Mouse (Mus musculus) kidney, postnatal 25 days (tissue): ENCODE results near the gene Gtf2ird1.
A peak's percentile ranks its signal among the peaks of the same experiment; 100 is the strongest.
"Not testable (repeated sequence)": the region's sequence is repeated elsewhere in the genome, so short reads cannot be mapped to it uniquely, and the experiment has no call there.

ENCODE experiments used
- DNase-seq, 2 experiments: peaks; one replicate each; pipeline ENCODE4 v3.0.0; 2021; ENCODE audit warnings: mixed read lengths in 2 of 2

The Gtf2ird1 gene

GRCm38 (mm10) chr5:134401841-134402240 is 54.7 kb downstream of the Gtf2ird1 start:
- no peak for DNase-seq

GRCm38 (mm10) chr5:134397434-134398163 is 58.9 kb downstream of the Gtf2ird1 start:
- no peak for DNase-seq

GRCm38 (mm10) chr5:134396519-134396918 is 60.0 kb downstream of the Gtf2ird1 start:
- DNase-seq, result no peak

- DNase-seq, result peak; percentile 59 to 80
Observed at GRCm38 (mm10) chr5:134394624-134395023, 61.9 kb downstream of the Gtf2ird1 start.

- peak; percentile 47 to 60 for DNase-seq
Observed at GRCm38 (mm10) chr5:134393624-134394023, 62.9 kb downstream of the Gtf2ird1 start.

- DNase-seq, result peak; percentile 77 to 89
Observed at GRCm38 (mm10) chr5:134385106-134385505, 71.4 kb downstream of the Gtf2ird1 start.

GRCm38 (mm10) chr5:134375256-134375655 is 81.3 kb downstream of the Gtf2ird1 start:
- DNase-seq, result no peak

- peak; percentile 58 to 83 for DNase-seq
Observed at GRCm38 (mm10) chr5:134374546-134374945, 82.0 kb downstream of the Gtf2ird1 start.

GRCm38 (mm10) chr5:134373912-134374488 is 82.5 kb downstream of the Gtf2ird1 start:
- DNase-seq, result peak; percentile 69 to 74

- no peak for DNase-seq
Observed at GRCm38 (mm10) chr5:134372926-134373658, 83.4 kb downstream of the Gtf2ird1 start.

GRCm38 (mm10) chr5:134371511-134372289 is 84.8 kb downstream of the Gtf2ird1 start:
- no peak for DNase-seq

GRCm38 (mm10) chr5:134370831-134371230 is 85.7 kb downstream of the Gtf2ird1 start:
- DNase-seq, result no peak

- no peak for DNase-seq
Observed at GRCm38 (mm10) chr5:134359101-134359500, 97.4 kb downstream of the Gtf2ird1 start.

- not testable (repeated sequence) for DNase-seq
Observed at GRCm38 (mm10) chr5:134355372-134355771, 101.1 kb downstream of the Gtf2ird1 start.

- DNase-seq, result no peak
Observed at GRCm38 (mm10) chr5:134353117-134353516, 103.4 kb downstream of the Gtf2ird1 start.

GRCm38 (mm10) chr5:134352527-134353001 is 104.0 kb downstream of the Gtf2ird1 start:
- DNase-seq, result no peak

- peak; percentile 71 to 72 for DNase-seq
Observed at GRCm38 (mm10) chr5:134350660-134351059, 105.9 kb downstream of the Gtf2ird1 start.

- DNase-seq, result no peak
Observed at GRCm38 (mm10) chr5:134347066-134347465, 109.5 kb downstream of the Gtf2ird1 start.

GRCm38 (mm10) chr5:134345449-134345848 is 111.1 kb downstream of the Gtf2ird1 start:
- DNase-seq, result peak in 1 of 2 experiments; percentile 28

- no peak for DNase-seq
Observed at GRCm38 (mm10) chr5:134344076-134344475, 112.4 kb downstream of the Gtf2ird1 start.

- not testable (repeated sequence) for DNase-seq
Observed at GRCm38 (mm10) chr5:134343530-134343929, 113.0 kb downstream of the Gtf2ird1 start.

GRCm38 (mm10) chr5:134342503-134343205 is 113.9 kb downstream of the Gtf2ird1 start:
- DNase-seq, result peak; percentile 25 to 59
